Mouse (Mus musculus) MEL (cell line): ENCODE results near the gene Mypop. TPM values are rescaled to one million over a fixed set of nuclear protein-coding genes. Genes with fewer than 3 reads are reported as not detected.
A peak's percentile ranks its signal among the peaks of the same experiment; 100 is the strongest.

Source experiments
- DNase-seq: peaks from one replicate; pipeline ENCODE4 v3.0.0; 2011; ENCODE audit warnings: low read depth, low spot score
- H3K27ac ChIP-seq: 2 replicates; pipeline ENCODE4 v1.5.1; 2012; ENCODE audit warnings: low read depth, mild to moderate bottlenecking, control low read depth, low read length, moderate library complexity; ENCODE audit not compliant: control insufficient read depth
- H3K27me3 ChIP-seq, 2 experiments: fragments of 150-350 bp in 1 of 2; sonication (generic) in 1 of 2; 2 replicates each; pipeline ENCODE4 v1.6.1; 2012; ENCODE audit warnings: low read length in 2 of 2, mild to moderate bottlenecking in 2 of 2, improper control_type of control experiment in 1 of 2, moderate library complexity in 1 of 2; ENCODE audit not compliant: insufficient read depth in 2 of 2, control insufficient read depth in 1 of 2
- H3K36me3 ChIP-seq, 2 experiments: 2 replicates each; pipeline ENCODE4 v1.6.1; 2012 to 2014; ENCODE audit warnings: low read length in 2 of 2, improper control_type of control experiment in 1 of 2, inconsistent platforms in 1 of 2, mild to moderate bottlenecking in 1 of 2; ENCODE audit not compliant: insufficient read depth in 2 of 2, control insufficient read depth in 1 of 2
- H3K4me1 ChIP-seq, 2 experiments: fragments of 150-350 bp in 1 of 2; sonication (generic) in 1 of 2; 2 replicates each; pipeline ENCODE4 v1.6.1; 2012; ENCODE audit warnings: low read length in 2 of 2, improper control_type of control experiment in 1 of 2, mild to moderate bottlenecking in 1 of 2; ENCODE audit not compliant: insufficient read depth in 2 of 2, control insufficient read depth in 1 of 2
- H3K4me3 ChIP-seq, 2 experiments: fragments of 150-350 bp in 1 of 2; sonication (generic) in 1 of 2; 2 replicates each; pipeline ENCODE4 v1.5.1; 2012; ENCODE audit warnings: low read depth in 2 of 2, low read length in 2 of 2, mild to moderate bottlenecking in 2 of 2, moderate library complexity in 2 of 2, control low read depth in 1 of 2, improper control_type of control experiment in 1 of 2; ENCODE audit not compliant: control insufficient read depth in 1 of 2, insufficient read depth in 1 of 2
- H3K79me2 ChIP-seq: 2 replicates; pipeline ENCODE4 v1.6.1; 2012; ENCODE audit warnings: mild to moderate bottlenecking, low read length, moderate library complexity; ENCODE audit not compliant: control insufficient read depth, poor library complexity, insufficient read depth
- H3K9ac ChIP-seq: 2 replicates; pipeline ENCODE4 v1.6.1; 2012; ENCODE audit warnings: low read depth, mild to moderate bottlenecking, control low read depth, low read length, moderate library complexity; ENCODE audit not compliant: control insufficient read depth, poor library complexity, severe bottlenecking
- H3K9me3 ChIP-seq: fragments of 150-350 bp; sonication (generic); replicated peaks from 2 replicates; pipeline ENCODE4 v1.6.1; 2012; ENCODE audit warnings: mild to moderate bottlenecking, low read length, improper control_type of control experiment, moderate library complexity; ENCODE audit not compliant: insufficient read depth
- BHLHE40 ChIP-seq: IDR thresholded peaks from 2 replicates; pipeline ENCODE4 v1.6.1; 2012; ENCODE audit warnings: low read depth, mild to moderate bottlenecking, inconsistent platforms, low read length, improper control_type of control experiment, borderline replicate concordance
- CHD1 ChIP-seq: IDR thresholded peaks from 2 replicates; pipeline ENCODE4 v1.6.1; 2012; ENCODE audit warnings: low read depth, mild to moderate bottlenecking, inconsistent platforms, low read length, improper control_type of control experiment
- CHD2 ChIP-seq: IDR thresholded peaks from 2 replicates; pipeline ENCODE4 v1.6.1; 2011; ENCODE audit warnings: low read length, improper control_type of control experiment
- CTCF ChIP-seq, 3 experiments: IDR thresholded peaks in 2 of 3; conservative IDR thresholded peaks in 1 of 3; 2 replicates each; pipeline ENCODE4 v1.5.1; 2011 to 2012; ENCODE audit warnings: low read length in 3 of 3, low read depth in 2 of 3, mild to moderate bottlenecking in 2 of 3, improper control_type of control experiment in 1 of 3, inconsistent platforms in 1 of 3, mixed read lengths in 1 of 3, moderate library complexity in 1 of 3; ENCODE audit not compliant: control insufficient read depth in 1 of 3, insufficient read depth in 1 of 3, poor library complexity in 1 of 3, severe bottlenecking in 1 of 3
- E2F4 ChIP-seq: IDR thresholded peaks from 2 replicates; pipeline ENCODE4 v1.6.1; 2011; ENCODE audit warnings: low read depth, low read length, improper control_type of control experiment, borderline replicate concordance
- ELF1 ChIP-seq: IDR thresholded peaks from 2 replicates; pipeline ENCODE4 v1.6.1; 2014; ENCODE audit warnings: low read depth, mild to moderate bottlenecking, inconsistent platforms, low read length, improper control_type of control experiment, moderate library complexity
- EP300 ChIP-seq, 2 experiments: IDR thresholded peaks; 2 replicates each; pipeline ENCODE4 v1.6.1; 2011; ENCODE audit warnings: improper control_type of control experiment in 2 of 2, low read length in 2 of 2, low read depth in 1 of 2, mild to moderate bottlenecking in 1 of 2
- ETS1 ChIP-seq: IDR thresholded peaks from 2 replicates; pipeline ENCODE4 v1.6.1; 2012; ENCODE audit warnings: low read depth, mild to moderate bottlenecking, inconsistent platforms, low read length, improper control_type of control experiment, moderate library complexity
- GATA1 ChIP-seq: IDR thresholded peaks from 2 replicates; pipeline ENCODE4 v1.6.1; 2011; ENCODE audit warnings: low read depth, low read length, improper control_type of control experiment
- JUND ChIP-seq: IDR thresholded peaks from 2 replicates; pipeline ENCODE4 v1.6.1; 2011; ENCODE audit warnings: low read depth, mild to moderate bottlenecking, improper control_type of control experiment, low read length
- KAT2A ChIP-seq: conservative IDR thresholded peaks from 2 replicates; pipeline ENCODE4 v1.6.1; 2012; ENCODE audit warnings: low read depth, low read length, improper control_type of control experiment, inconsistent platforms
- MAFK ChIP-seq: IDR thresholded peaks from 2 replicates; pipeline ENCODE4 v1.6.1; 2011; ENCODE audit warnings: low read depth, mild to moderate bottlenecking, low read length, improper control_type of control experiment, borderline replicate concordance
- MAX ChIP-seq: IDR thresholded peaks from 2 replicates; pipeline ENCODE4 v1.6.1; 2011; ENCODE audit warnings: low read length, improper control_type of control experiment
- MAZ ChIP-seq: IDR thresholded peaks from 2 replicates; pipeline ENCODE4 v1.6.1; 2012; ENCODE audit warnings: low read depth, mild to moderate bottlenecking, inconsistent platforms, low read length, improper control_type of control experiment
- MEF2A ChIP-seq: IDR thresholded peaks from 2 replicates; pipeline ENCODE4 v1.6.1; 2014; ENCODE audit warnings: low read depth, mild to moderate bottlenecking, inconsistent platforms, low read length, improper control_type of control experiment; ENCODE audit not compliant: poor library complexity, insufficient replicate concordance, severe bottlenecking; ENCODE audit errors: extremely low read depth
- MYB ChIP-seq: IDR thresholded peaks from 2 replicates; pipeline ENCODE4 v1.6.1; 2011; ENCODE audit warnings: mild to moderate bottlenecking, low read depth, low read length, improper control_type of control experiment
- MYC ChIP-seq: IDR thresholded peaks from 2 replicates; pipeline ENCODE4 v1.6.1; 2011; ENCODE audit warnings: low read depth, mild to moderate bottlenecking, low read length, improper control_type of control experiment, moderate library complexity
- NELFE ChIP-seq: IDR thresholded peaks from 2 replicates; pipeline ENCODE4 v1.6.1; 2011; ENCODE audit warnings: low read depth, low read length, improper control_type of control experiment
- NRF1 ChIP-seq: IDR thresholded peaks from 2 replicates; pipeline ENCODE4 v1.6.1; 2014; ENCODE audit warnings: low read depth, mild to moderate bottlenecking, inconsistent platforms, low read length, improper control_type of control experiment, moderate library complexity; ENCODE audit not compliant: poor library complexity, insufficient read depth, severe bottlenecking
- POLR2AphosphoS2 ChIP-seq: IDR thresholded peaks from 2 replicates; pipeline ENCODE4 v1.6.1; 2011; ENCODE audit warnings: low read length, improper control_type of control experiment
- POLR2AphosphoS5 ChIP-seq: IDR thresholded peaks from 2 replicates; pipeline ENCODE4 v1.6.1; 2012; ENCODE audit warnings: low read depth, borderline replicate concordance, mild to moderate bottlenecking, inconsistent platforms, low read length, moderate library complexity, mixed read lengths
- RAD21 ChIP-seq: IDR thresholded peaks from 2 replicates; pipeline ENCODE4 v1.6.1; 2011; ENCODE audit warnings: mild to moderate bottlenecking, low read depth, low read length, improper control_type of control experiment
- RCOR1 ChIP-seq: IDR thresholded peaks from 2 replicates; pipeline ENCODE4 v1.6.1; 2012; ENCODE audit warnings: low read depth, mild to moderate bottlenecking, inconsistent platforms, low read length, improper control_type of control experiment
- SIN3A ChIP-seq: IDR thresholded peaks from 2 replicates; pipeline ENCODE4 v1.6.1; 2012; ENCODE audit warnings: low read length, improper control_type of control experiment, inconsistent platforms
- SMC3 ChIP-seq: IDR thresholded peaks from 2 replicates; pipeline ENCODE4 v1.6.1; 2011; ENCODE audit warnings: low read depth, low read length, improper control_type of control experiment
- TAL1 ChIP-seq: IDR thresholded peaks from 2 replicates; pipeline ENCODE4 v1.6.1; 2012; ENCODE audit warnings: mild to moderate bottlenecking, inconsistent platforms, low read length, moderate library complexity, mixed read lengths
- TBP ChIP-seq: IDR thresholded peaks from 2 replicates; pipeline ENCODE4 v1.8.0; 2011; ENCODE audit warnings: low read depth, low read length, improper control_type of control experiment
- TCF12 ChIP-seq: IDR thresholded peaks from 2 replicates; pipeline ENCODE4 v1.6.1; 2014; ENCODE audit warnings: low read depth, mild to moderate bottlenecking, inconsistent platforms, low read length, improper control_type of control experiment, moderate library complexity
- USF2 ChIP-seq, 2 experiments: IDR thresholded peaks; 2 replicates each; pipeline ENCODE4 v1.6.1; 2011 to 2012; ENCODE audit warnings: improper control_type of control experiment in 2 of 2, low read length in 2 of 2, borderline replicate concordance in 1 of 2, inconsistent platforms in 1 of 2, low read depth in 1 of 2, mild to moderate bottlenecking in 1 of 2; ENCODE audit not compliant: insufficient read depth in 1 of 2
- ZC3H11A ChIP-seq: IDR thresholded peaks from 2 replicates; pipeline ENCODE4 v1.6.1; 2012; ENCODE audit warnings: low read depth, mild to moderate bottlenecking, inconsistent platforms, low read length, improper control_type of control experiment
- ZNF384 ChIP-seq: IDR thresholded peaks from 2 replicates; pipeline ENCODE4 v1.6.1; 2012; ENCODE audit warnings: low read depth, mild to moderate bottlenecking, inconsistent platforms, low read length, improper control_type of control experiment
- polyA plus RNA-seq, 2 experiments: library from polyadenylated mRNA; stranded (reverse) in 1 of 2; unstranded in 1 of 2; fragments of >175 nt in 1 of 2; fragments of >200 nt in 1 of 2; gene quantifications; 2 replicates each; pipeline versions ENCODE4 v1.2.1 to v1.2.4; 2012; ENCODE audit warnings: low replicate concordance in 2 of 2, low read depth in 1 of 2; ENCODE audit not compliant: insufficient read length in 2 of 2, insufficient read depth in 1 of 2, missing spikeins in 1 of 2
- total RNA-seq: library from RNA; depleted of rRNA; stranded (reverse); fragments of 300-350 nt; gene quantifications from 2 replicates; pipeline ENCODE4 v1.2.3, GENCODE M21; 2012

The Mypop gene
- total and polyA plus RNA-seq, 3 experiments, result 1.2 to 6.5 TPM; not detected in 1

GRCm38 (mm10) chr7:19002848-19003498 lies 11.9 kb downstream of the Mypop start (continued):
- TF ChIP-seq CHD1 (no peak), RCOR1 (no peak), GATA1 (no peak), POLR2AphosphoS5 (no peak), MAX (0 out of 2 replicates have a peak, but pooled peaks have one; percentile 6), TAL1 (no peak), POLR2AphosphoS2 (no peak), TCF12 (peak; percentile 11; the same call in 1 of the 2 replicates), NRF1 (no peak), TBP (0 out of 2 replicates have a peak, but pooled peaks have one; percentile 59), CTCF (IDR thresholded peaks at IDR 0.05 in 2 of 3, conservative IDR thresholded peaks at IDR 0.05 in 1 of 3; ENCODE audit: control insufficient read depth in 1 of 3, insufficient read depth in 1 of 3, low read depth in 2 of 3, low read length in 3 of 3, poor library complexity in 1 of 3, severe bottlenecking in 1 of 3) (no peak), CHD2 (no peak), ZNF384 (no peak; the same call in 1 of the 2 replicates), ZC3H11A (no peak), KAT2A (peak; percentile 94), SIN3A (peak; percentile 92), EP300 (IDR thresholded peaks at IDR 0.05; ENCODE audit: low read depth in 1 of 2, low read length in 2 of 2) (no peak), MAZ (peak; percentile 93), ETS1 (peak; percentile 55; the same call in 1 of the 2 replicates)

DNA sequence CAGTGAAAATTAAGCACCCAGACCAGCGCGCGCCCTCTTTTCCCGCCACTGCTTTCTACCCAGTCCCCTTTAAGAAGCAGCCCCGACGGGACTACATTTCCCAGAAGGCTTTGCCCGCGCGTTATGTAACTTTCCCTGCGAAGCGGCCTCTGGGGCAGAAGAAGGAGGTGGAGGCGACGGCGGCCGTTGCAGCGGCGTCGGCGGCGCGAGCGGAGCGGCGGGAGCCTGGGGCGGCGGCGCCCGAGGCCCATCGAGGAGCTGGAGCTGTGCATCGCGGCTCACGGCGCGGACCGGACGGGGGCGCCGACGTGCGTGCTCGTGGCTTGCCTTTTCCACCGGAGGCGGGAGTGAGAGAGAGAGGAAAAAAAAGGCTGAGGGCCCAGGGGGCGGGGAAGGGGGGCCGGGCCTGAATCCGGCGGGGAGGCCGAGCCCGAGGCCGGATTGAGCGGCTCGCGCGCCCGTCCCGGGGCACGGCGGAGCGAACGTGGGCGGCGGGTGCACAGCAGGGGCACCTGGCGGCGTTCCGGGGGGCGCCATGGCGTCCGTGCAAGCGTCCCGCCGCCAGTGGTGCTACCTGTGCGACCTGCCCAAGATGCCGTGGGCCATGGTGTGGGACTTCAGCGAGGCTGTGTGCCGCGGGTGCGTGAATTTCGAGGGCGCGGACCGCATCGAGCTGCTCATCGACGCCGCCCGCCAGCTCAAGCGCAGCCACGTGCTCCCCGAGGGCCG lies 13.0 kb downstream of the Mypop start, which contains the start of gene Irf2bp1:
Irf2bp1 (plus strand) TSS at position 143 of the 729 bp plus-strand sequence.
- H3K4me1 ChIP-seq, result peaks cover 5 to 21% of the 10 kb centered on the region in 2 experiments; a peak in 3 of 4 replicates
- TF ChIP-seq NELFE (peak; percentile 84), ELF1 (no peak), JUND (no peak), ZNF384 (peak; percentile 87), SMC3 (no peak), RAD21 (no peak), BHLHE40 (no peak), TCF12 (no peak), USF2 (IDR thresholded peaks at IDR 0.05; ENCODE audit: borderline replicate concordance in 1 of 2, insufficient read depth in 1 of 2, low read depth in 1 of 2, low read length in 2 of 2) (no peak), POLR2AphosphoS5 (no peak), GATA1 (no peak), E2F4 (peak; percentile 90; the same call in 1 of the 2 replicates), MAX (no peak; the same call in 1 of the 2 replicates), MEF2A (no peak), MYC (no peak), CTCF (IDR thresholded peaks at IDR 0.05 in 2 of 3, conservative IDR thresholded peaks at IDR 0.05 in 1 of 3; ENCODE audit: control insufficient read depth in 1 of 3, insufficient read depth in 1 of 3, low read depth in 2 of 3, low read length in 3 of 3, poor library complexity in 1 of 3, severe bottlenecking in 1 of 3) (no peak; a peak in 1 of 6 replicates), MAFK (no peak), MYB (no peak)

More for the DNA sequence above, 13.0 kb downstream of the Mypop start, which contains the start of gene Irf2bp1:
- peak within 1 kb of the TSS; percentile 93 for H3K9ac ChIP-seq
- H3K36me3 ChIP-seq, result peaks cover 0 to 15% of the 10 kb centered on the region in 2 experiments; a peak in 3 of 4 replicates
- no peaks in the 10 kb centered on the region for H3K27me3 ChIP-seq
- H3K27ac ChIP-seq, result peak within 1 kb of the TSS; percentile 86
- DNase-seq, result peak; percentile 94
- no peaks in the 10 kb centered on the region for H3K9me3 ChIP-seq
- peaks cover 30% of the 10 kb centered on the region for H3K79me2 ChIP-seq
- peak within 1 kb of the TSS; percentile 77 to 82 for H3K4me3 ChIP-seq
